Mouse (Mus musculus) ES-Bruce4 (cell line): ENCODE results near the gene Obscn.

ENCODE experiments used
- CTCF ChIP-seq: IDR thresholded peaks from one replicate; pipeline ENCODE4 v1.8.1; 2011; ENCODE audit warnings: low read depth, low read length
- POLR2A ChIP-seq: IDR thresholded peaks from one replicate; pipeline ENCODE4 v1.8.1; 2011; ENCODE audit warnings: low read length; ENCODE audit not compliant: insufficient read depth

DNA sequence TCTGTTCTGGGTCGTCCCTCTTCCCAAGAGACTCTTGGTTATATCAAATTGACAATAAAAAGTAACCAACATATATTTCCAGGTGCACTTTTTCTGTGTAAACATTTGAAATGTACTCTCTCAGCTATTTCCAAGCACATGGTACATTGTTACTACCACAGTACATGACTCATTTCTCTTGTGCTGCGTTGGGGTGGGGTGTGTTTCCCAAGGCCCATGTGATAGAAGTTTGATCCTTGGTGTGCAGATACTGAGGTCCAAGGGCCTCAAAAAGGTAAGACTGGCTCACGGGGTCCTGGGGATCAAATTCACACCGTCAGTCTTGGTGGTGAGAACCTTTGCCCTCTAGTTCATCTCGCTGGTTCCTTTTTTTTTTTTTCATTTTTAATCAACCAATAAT is 38.4 kb downstream of the Obscn start:
- TF ChIP-seq POLR2A = no peak
- no peak for TF ChIP-seq CTCF
